Comparison of ENCODE assay signal across 8 mouse cellular contexts in the genomic region with DNA sequence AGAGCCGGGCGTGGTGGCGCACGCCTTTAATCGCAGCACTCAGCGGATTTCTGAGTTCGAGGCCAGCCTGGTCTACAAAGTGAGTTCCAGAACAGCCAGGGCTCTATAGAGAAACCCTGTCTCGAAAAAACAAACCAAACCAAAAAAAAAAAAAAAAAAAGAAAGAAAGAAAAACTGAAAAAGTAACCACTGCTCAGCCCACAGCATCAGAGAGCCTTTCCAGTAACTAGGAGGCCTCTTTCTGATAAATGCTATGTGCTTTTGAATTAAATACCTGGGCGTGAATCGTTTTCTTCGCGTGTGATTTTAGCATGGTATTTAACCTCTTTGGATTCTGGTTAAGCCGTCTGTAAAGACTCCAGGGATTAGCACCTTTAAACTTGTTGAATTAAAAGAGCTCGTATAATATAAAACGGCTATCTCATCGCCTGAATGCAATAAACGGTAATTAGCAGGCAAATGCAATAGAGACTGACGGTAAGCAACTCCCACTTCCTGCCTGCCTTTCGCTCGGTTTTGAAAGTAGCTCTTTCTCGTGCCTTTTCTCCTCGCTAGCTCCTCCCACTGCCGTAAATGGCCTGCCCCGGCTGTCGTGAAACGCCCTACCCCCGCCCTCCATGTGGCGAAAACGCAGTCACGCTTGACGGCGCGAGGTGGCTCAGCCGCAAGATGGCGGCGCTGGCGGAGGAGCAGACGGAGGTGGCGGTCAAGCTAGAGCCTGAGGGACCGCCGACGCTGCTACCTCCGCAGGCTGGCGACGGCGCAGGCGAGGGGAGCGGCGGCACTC. TPM values are rescaled to one million over a fixed set of nuclear protein-coding genes. Genes with fewer than 3 reads are reported as not detected.
DNase-seq lines count a peak whose midpoint lies in the region; ATAC-seq lines count a peak whose summit lies in the region.

Gene Taf5, plus strand, starts transcription at position 651 of the 787 bp plus-strand sequence.

- peak; percentile 69; the same call in 1 of the 2 replicates for ATAC-seq in heart, embryonic 13.5 days (ENCODE audit: extremely low read depth, insufficient number of reproducible peaks, low FRiP score, low TSS enrichment)
- peak; percentile 62 for ATAC-seq in liver, embryonic 12.5 days
- ATAC-seq in stomach, embryonic 15.5 days (ENCODE audit: insufficient read depth, low FRiP score, low read depth) = peak; percentile 74; the same call in 1 of the 2 replicates

- peak within 1 kb of the TSS; percentile 99 for H3K4me3 ChIP-seq in brown adipose tissue, adult 24 weeks (ENCODE audit: insufficient read depth, low read depth, low read length)
- H3K4me3 ChIP-seq in heart, embryonic 13.5 days = peak within 1 kb of the TSS; percentile 96
- H3K4me3 ChIP-seq in liver, embryonic 12.5 days = peak within 1 kb of the TSS; percentile 87
- peak within 1 kb of the TSS; percentile 93 for H3K4me3 ChIP-seq in stomach, embryonic 15.5 days (replicated peaks)

- DNase-seq in CD4-positive, CD25-positive, alpha-beta regulatory T cell, adult 2 months (ENCODE audit: low read depth, low spot score) = peak; percentile 99
- DNase-seq in fat pad, adult 2 months (ENCODE audit: extremely low read depth, low read depth, low spot score) = peak; percentile 63
- peak; percentile 98 for DNase-seq in kidney, postnatal 10 days
- DNase-seq in natural killer cell, adult 2 months (ENCODE audit: low spot score in 2 of 2) = peak; percentile 96 to 97

- H3K27ac ChIP-seq in brown adipose tissue, adult 24 weeks (replicated peaks; ENCODE audit: low read depth, low read length) = 0 out of 2 replicates have a peak within 1 kb of the TSS, but pooled peaks have one; percentile 27
- H3K27ac ChIP-seq in heart, embryonic 13.5 days (replicated peaks) = peak within 1 kb of the TSS; percentile 90
- H3K27ac ChIP-seq in liver, embryonic 12.5 days = peak within 1 kb of the TSS; percentile 92
- peak within 1 kb of the TSS; percentile 87 for H3K27ac ChIP-seq in stomach, embryonic 15.5 days

- H3K9ac ChIP-seq in heart, embryonic 13.5 days = peak within 1 kb of the TSS; percentile 97
- H3K9ac ChIP-seq in liver, embryonic 12.5 days = peak within 1 kb of the TSS; percentile 97
- H3K9ac ChIP-seq in stomach, embryonic 15.5 days = peak within 1 kb of the TSS; percentile 92

- H3K36me3 ChIP-seq in heart, embryonic 13.5 days = peaks cover 22% of the 10 kb centered on the region
- H3K36me3 ChIP-seq in liver, embryonic 12.5 days = peaks cover 22% of the 10 kb centered on the region
- peaks cover 2% of the 10 kb centered on the region; the same call in 1 of the 2 replicates for H3K36me3 ChIP-seq in stomach, embryonic 15.5 days

- no peaks in the 10 kb centered on the region for H3K4me1 ChIP-seq in brown adipose tissue, adult 24 weeks (ENCODE audit: control insufficient read depth, insufficient read depth, insufficient read length, low read length)
- H3K4me1 ChIP-seq in heart, embryonic 13.5 days = peaks cover 17% of the 10 kb centered on the region
- H3K4me1 ChIP-seq in liver, embryonic 12.5 days = peaks cover 23% of the 10 kb centered on the region
- H3K4me1 ChIP-seq in stomach, embryonic 15.5 days = peaks cover 6% of the 10 kb centered on the region; the same call in 1 of the 2 replicates

- no peaks in the 10 kb centered on the region for H3K9me3 ChIP-seq in heart, embryonic 13.5 days
- H3K9me3 ChIP-seq in liver, embryonic 12.5 days (replicated peaks) = no peaks in the 10 kb centered on the region
- H3K9me3 ChIP-seq in stomach, embryonic 15.5 days = no peaks in the 10 kb centered on the region

- H3K4me2 ChIP-seq in heart, embryonic 13.5 days = peak within 1 kb of the TSS; percentile 88
- peak within 1 kb of the TSS; percentile 77 for H3K4me2 ChIP-seq in liver, embryonic 12.5 days
- peak within 1 kb of the TSS; percentile 59 for H3K4me2 ChIP-seq in stomach, embryonic 15.5 days

- WGBS in heart, embryonic 13.5 days = 10% methylated on average over 49 of the region's 49 CpGs
- WGBS in liver, embryonic 12.5 days (ENCODE audit: insufficient replicate concordance) = 7% methylated on average over 49 of the region's 49 CpGs
- WGBS in stomach, embryonic 15.5 days = 9% methylated on average over 49 of the region's 49 CpGs

- no peaks in the 10 kb centered on the region for H3K27me3 ChIP-seq in heart, embryonic 13.5 days (replicated peaks)
- no peaks in the 10 kb centered on the region for H3K27me3 ChIP-seq in liver, embryonic 12.5 days (replicated peaks)
- H3K27me3 ChIP-seq in stomach, embryonic 15.5 days (replicated peaks) = no peaks in the 10 kb centered on the region

RNA-seq across cellular contexts. Expression of gene Taf5, which starts in this region (rescaled TPM):
- 1.4 and 2.2 TPM in 2 replicates for polyA plus RNA-seq in brown adipose tissue, adult 24 weeks (2012; ENCODE audit: insufficient read depth, insufficient read length, missing spikeins)
- polyA plus RNA-seq in heart, embryonic 13.5 days (2015; fragmentation: Nextera tagmentation; extraction: Ambion mirVana) = 3.3 TPM in 2 replicates
- polyA plus RNA-seq in liver, embryonic 12.5 days (2016; fragmentation: Nextera tagmentation; extraction: Ambion mirVana) = 9.5 and 10.1 TPM in 2 replicates
- polyA plus RNA-seq in stomach, embryonic 15.5 days (2015; fragmentation: Nextera tagmentation; extraction: Ambion mirVana) = 4.5 and 5.1 TPM in 2 replicates

Comparison
In these comparisons a context has a peak if more than half of its experiments do, and no peak if none do; other contexts are left out.
1. Peak in every context shown above with its lines: DNase-seq, ATAC-seq, H3K4me3 ChIP-seq and H3K27ac ChIP-seq.
2. H3K27ac ChIP-seq: peak in every context shown above with its lines; median percentile 92 in liver, embryonic 12.5 days; 90 in heart, embryonic 13.5 days; 87 in stomach, embryonic 15.5 days; 27 in brown adipose tissue, adult 24 weeks.